Mouse (Mus musculus): ENCODE measurements at regions not wholly inside any gene's neighbourhood (a gene's known extent, or its start where the extent isn't known, plus 50 kb on each side); places are given as distances from the start of the nearest gene placed in this dataset.

DNA sequence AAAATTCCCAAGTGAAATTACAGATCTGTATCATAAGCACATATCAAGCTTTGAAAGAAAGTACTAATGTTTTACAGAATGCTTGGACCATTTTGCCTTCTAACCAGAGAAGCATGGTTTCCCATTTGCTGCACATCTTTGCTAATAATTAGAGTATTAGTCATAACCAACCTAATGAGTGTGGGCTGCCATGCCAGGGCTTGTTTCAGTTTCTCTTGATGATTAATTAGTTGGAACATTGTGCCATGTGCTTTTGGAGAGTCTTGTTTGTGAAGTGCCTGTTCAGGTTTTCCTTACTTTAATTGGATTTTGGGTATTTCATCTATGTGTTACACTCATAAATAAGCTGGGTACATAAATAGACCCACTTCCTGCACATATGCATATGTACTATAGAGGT is 927.2 kb upstream of the Ghitm start:
- DNase-seq (ENCODE audit: low read depth, low spot score) = no peak

DNA sequence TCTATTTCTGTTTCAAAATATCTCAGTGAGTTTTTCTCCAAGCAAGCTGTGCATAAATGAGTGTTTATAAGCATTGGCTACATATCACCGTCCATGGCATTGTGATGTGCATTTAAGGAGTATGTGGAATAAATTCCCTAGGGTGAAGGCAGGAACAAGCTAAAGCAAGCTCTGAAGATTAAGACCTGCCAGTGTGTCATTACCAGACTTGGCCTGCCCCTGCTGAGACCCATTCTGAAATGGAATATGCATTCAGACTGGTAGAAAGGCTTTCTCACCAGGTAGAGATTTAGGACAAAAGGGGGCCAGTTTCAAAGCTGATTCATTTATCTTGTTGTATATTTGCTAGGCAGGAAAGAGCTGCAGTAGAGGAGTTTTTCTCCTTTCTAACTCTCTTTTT is 918.7 kb upstream of the Ghitm start:
- peak; percentile 57 for DNase-seq (ENCODE audit: low read depth, low spot score)

Data from R1 (cell line).